Comparison of ENCODE assay signal across 15 mouse cellular contexts in genomic region chr11:108880546-108880945, GRCm38 (mm10). TPM values are rescaled to one million over a fixed set of nuclear protein-coding genes. Genes with fewer than 3 reads are reported as not detected.
"Had no signal": no experiment of that assay in that cellular context is flagged by ENCODE, and none has a peak within 500 bp of the region (broad histone marks: within the 10 kb centered on the region; RNA-seq: fewer than 3 reads in every experiment).

No protein-coding gene starts in this region.

- H3K9ac ChIP-seq: kidney, embryonic 15.5 days; liver, embryonic 13.5 days; liver, postnatal 0 days; neural tube, embryonic 13.5 days had no signal

- H3K27ac ChIP-seq: kidney, embryonic 15.5 days; left cerebral cortex, adult 2 months; liver, embryonic 13.5 days; macrophage; neural tube, embryonic 13.5 days; stomach, postnatal 0 days had no signal

- H3K4me3 ChIP-seq: kidney, embryonic 15.5 days; left cerebral cortex, adult 2 months; liver, embryonic 13.5 days; megakaryocyte, embryonic 14.5 days; neural tube, embryonic 13.5 days had no signal

- H3K36me3 ChIP-seq: kidney, embryonic 15.5 days; liver, embryonic 13.5 days; neural tube, embryonic 13.5 days had no signal

- ATAC-seq: liver, postnatal 0 days; midbrain, embryonic 16.5 days had no signal

- H3K27me3 ChIP-seq: kidney, embryonic 15.5 days; liver, embryonic 13.5 days; neural tube, embryonic 13.5 days had no signal

- DNase-seq: kidney, postnatal 14 days; liver; liver, embryonic 13.5 days; liver, postnatal 0 days; right cerebral cortex, adult 18-20 months; thymus, adult 18-20 months; thymus, postnatal 14 days had no signal

- H3K4me1 ChIP-seq: liver, embryonic 13.5 days; megakaryocyte, embryonic 14.5 days had no signal

- H3K4me2 ChIP-seq: kidney, embryonic 15.5 days; liver, embryonic 13.5 days; midbrain, embryonic 11.5 days; neural tube, embryonic 13.5 days had no signal

- H3K9me3 ChIP-seq: kidney, embryonic 15.5 days; liver, embryonic 13.5 days; neural tube, embryonic 13.5 days had no signal

RNA-seq across cellular contexts. Expression of gene Axin2, which starts 39.6 kb away (rescaled TPM):
- polyA plus RNA-seq: macrophage had no signal
